In genomic region chr1:180330145-180330706, GRCm38 (mm10) we compare ENCODE assay signal across 8 mouse cellular contexts. TPM values are rescaled to one million over a fixed set of nuclear protein-coding genes. Genes with fewer than 3 reads are reported as not detected.
A peak's percentile ranks its signal among the peaks of the same experiment; 100 is the strongest.
DNase-seq lines count a peak whose midpoint lies in the region; ATAC-seq and TF ChIP-seq lines count a peak whose summit lies in the region.

Itpkb (plus strand) TSS chr1:180330485.

- no peaks in the 10 kb centered on the region for H3K27me3 ChIP-seq in intestine, embryonic 16.5 days (replicated peaks; ENCODE audit: control insufficient read depth, insufficient read depth, low read length)
- H3K27me3 ChIP-seq in limb, embryonic 14.5 days (ENCODE audit: control insufficient read depth, insufficient read depth, low read length), result no peaks in the 10 kb centered on the region
- H3K27me3 ChIP-seq in midbrain, embryonic 14.5 days (ENCODE audit: control insufficient read depth, insufficient read depth, low read length), result peaks cover 18% of the 10 kb centered on the region; the same call in 1 of the 2 replicates
- H3K27me3 ChIP-seq in stomach, embryonic 16.5 days (ENCODE audit: control insufficient read depth, insufficient read depth, low read length), result no peaks in the 10 kb centered on the region

- 0 out of 2 replicates have a peak, but pooled peaks cover 5% of the 10 kb centered on the region for H3K36me3 ChIP-seq in intestine, embryonic 16.5 days (ENCODE audit: control insufficient read depth, insufficient read depth, low read length)
- H3K36me3 ChIP-seq in limb, embryonic 14.5 days (ENCODE audit: control insufficient read depth, insufficient read depth, low read length), result peaks cover 22% of the 10 kb centered on the region
- no peaks in the 10 kb centered on the region for H3K36me3 ChIP-seq in midbrain, embryonic 14.5 days (ENCODE audit: control insufficient read depth, insufficient read depth, low read length)
- H3K36me3 ChIP-seq in stomach, embryonic 16.5 days (ENCODE audit: control insufficient read depth, insufficient read depth, low read length), result no peaks in the 10 kb centered on the region

- peak within 1 kb of the TSS; percentile 89 for H3K9ac ChIP-seq in intestine, embryonic 16.5 days (ENCODE audit: low read depth, low read length)
- peak within 1 kb of the TSS; percentile 88 for H3K9ac ChIP-seq in limb, embryonic 14.5 days (ENCODE audit: low read depth, low read length, severe bottlenecking)
- peak within 1 kb of the TSS; percentile 65 for H3K9ac ChIP-seq in midbrain, embryonic 14.5 days (replicated peaks; ENCODE audit: low read length)
- H3K9ac ChIP-seq in stomach, embryonic 16.5 days (ENCODE audit: low read length), result peak within 1 kb of the TSS; percentile 92

- no peaks in the 10 kb centered on the region for H3K9me3 ChIP-seq in intestine, embryonic 16.5 days (ENCODE audit: control insufficient read depth, low read length)
- H3K9me3 ChIP-seq in limb, embryonic 14.5 days (ENCODE audit: control insufficient read depth, low read length), result no peaks in the 10 kb centered on the region
- H3K9me3 ChIP-seq in midbrain, embryonic 14.5 days (ENCODE audit: control insufficient read depth, low read length), result no peaks in the 10 kb centered on the region
- H3K9me3 ChIP-seq in stomach, embryonic 16.5 days (replicated peaks; ENCODE audit: control insufficient read depth, low read length), result no peaks in the 10 kb centered on the region

- H3K4me2 ChIP-seq in intestine, embryonic 16.5 days (ENCODE audit: low read depth, low read length), result peak within 1 kb of the TSS; percentile 97
- H3K4me2 ChIP-seq in limb, embryonic 14.5 days (replicated peaks; ENCODE audit: low read depth, low read length, severe bottlenecking), result peak within 1 kb of the TSS; percentile 97
- peak within 1 kb of the TSS; percentile 99 for H3K4me2 ChIP-seq in midbrain, embryonic 14.5 days (ENCODE audit: low read length)
- H3K4me2 ChIP-seq in stomach, embryonic 16.5 days (ENCODE audit: low read depth, low read length), result peak within 1 kb of the TSS; percentile 98

- WGBS in intestine, embryonic 16.5 days, result 1% methylated on average over 19 of the region's 19 CpGs
- 1% methylated on average over 19 of the region's 19 CpGs for WGBS in limb, embryonic 14.5 days
- 1% methylated on average over 19 of the region's 19 CpGs for WGBS in midbrain, embryonic 14.5 days
- under 1% methylated on average over 19 of the region's 19 CpGs for WGBS in stomach, embryonic 16.5 days

- peak within 1 kb of the TSS; percentile 80 for H3K4me3 ChIP-seq in intestine, embryonic 16.5 days (ENCODE audit: low read length)
- peak within 1 kb of the TSS; percentile 80 for H3K4me3 ChIP-seq in limb, embryonic 14.5 days (replicated peaks; ENCODE audit: low read length)
- H3K4me3 ChIP-seq in midbrain, embryonic 14.5 days (replicated peaks; ENCODE audit: low read depth, low read length), result peak within 1 kb of the TSS; percentile 55
- H3K4me3 ChIP-seq in stomach, embryonic 16.5 days (replicated peaks; ENCODE audit: low read length), result peak within 1 kb of the TSS; percentile 83

- DNase-seq in layer of hippocampus, adult 11-12 months (ENCODE audit: low spot score), result peak; percentile 40
- DNase-seq in layer of hippocampus, adult 9-10 months (ENCODE audit: low spot score), result no peak
- DNase-seq in limb, embryonic 14.5 days (ENCODE audit: low spot score), result peak; percentile 78
- DNase-seq in midbrain, embryonic 14.5 days, result peak; percentile 57

- H3K4me1 ChIP-seq in intestine, embryonic 16.5 days (ENCODE audit: control insufficient read depth, insufficient read depth, low read length), result peaks cover 31% of the 10 kb centered on the region
- peaks cover 42% of the 10 kb centered on the region for H3K4me1 ChIP-seq in limb, embryonic 14.5 days (ENCODE audit: control insufficient read depth, insufficient read depth, low read length)
- peaks cover 23% of the 10 kb centered on the region for H3K4me1 ChIP-seq in midbrain, embryonic 14.5 days (ENCODE audit: control insufficient read depth, insufficient read depth, low read length)
- H3K4me1 ChIP-seq in stomach, embryonic 16.5 days (ENCODE audit: control insufficient read depth, insufficient read depth, low read length), result peaks cover 44% of the 10 kb centered on the region

- peak; percentile 82; the same call in 1 of the 2 replicates for TF ChIP-seq POLR2A in limb, embryonic 14.5 days (IDR thresholded peaks at IDR 0.05; ENCODE audit: borderline replicate concordance, extremely low read depth, insufficient read depth, insufficient read length)

- ATAC-seq in common myeloid progenitor, adult 5-6 weeks (replicated peaks; ENCODE audit: low read depth, poor library complexity, severe bottlenecking), result peak; percentile 86
- ATAC-seq in granulocyte monocyte progenitor cell, adult 5-6 weeks (replicated peaks; ENCODE audit: poor library complexity, severe bottlenecking), result peak; percentile 87
- ATAC-seq in intestine, embryonic 16.5 days, result peak; percentile 68
- ATAC-seq in limb, embryonic 14.5 days (ENCODE audit: low FRiP score, low read depth), result peak; percentile 86
- peak; percentile 39; the same call in 1 of the 2 replicates for ATAC-seq in midbrain, embryonic 14.5 days (ENCODE audit: low FRiP score, low TSS enrichment)
- peak; percentile 74 for ATAC-seq in stomach, embryonic 16.5 days (ENCODE audit: insufficient read depth, low FRiP score)

- H3K27ac ChIP-seq in intestine, embryonic 16.5 days (ENCODE audit: low read length), result peak within 1 kb of the TSS; percentile 94
- H3K27ac ChIP-seq in limb, embryonic 14.5 days (replicated peaks; ENCODE audit: low read depth, low read length), result peak within 1 kb of the TSS; percentile 91
- H3K27ac ChIP-seq in midbrain, embryonic 14.5 days (replicated peaks; ENCODE audit: low read depth, low read length), result peak within 1 kb of the TSS; percentile 64
- peak within 1 kb of the TSS; percentile 95 for H3K27ac ChIP-seq in stomach, embryonic 16.5 days (ENCODE audit: low read length)

RNA-seq across cellular contexts. Expression of gene Itpkb, which starts in this region (rescaled TPM):
- 10.2 and 15.9 TPM in 2 replicates for total RNA-seq in common myeloid progenitor, adult 5-6 weeks (2017)
- 18.7 and 19.6 TPM in 2 replicates for total RNA-seq in granulocyte monocyte progenitor cell, adult 5-6 weeks (2014; fragmentation: Nextera tagmentation)
- total RNA-seq in granulocyte monocyte progenitor cell, adult 5-6 weeks (2017), result 9.6 and 13.3 TPM in 2 replicates
- 5.1 TPM in 2 replicates for polyA plus RNA-seq in intestine, embryonic 16.5 days (2015; fragmentation: Nextera tagmentation; extraction: Ambion mirVana)
- polyA plus RNA-seq in limb, embryonic 14.5 days (2012; rRNA removed), result 16.2 and 17.4 TPM in 2 replicates
- polyA plus RNA-seq in limb, embryonic 14.5 days (2014; fragmentation: Nextera tagmentation; extraction: Ambion mirVana), result 8.4 and 10.1 TPM in 2 replicates
- 1.8 and 1.9 TPM in 2 replicates for polyA plus RNA-seq in midbrain, embryonic 14.5 days (2014; fragmentation: Nextera tagmentation; extraction: Ambion mirVana)
- polyA plus RNA-seq in stomach, embryonic 16.5 days (2015; fragmentation: Nextera tagmentation; extraction: Ambion mirVana), result 6.0 and 7.2 TPM in 2 replicates
